Mouse (Mus musculus): Measurements from ENCODE around the gene Clasp2. TPM values are rescaled to one million over a fixed set of nuclear protein-coding genes. Genes with fewer than 3 reads are reported as not detected.

Gene Clasp2
- polyA plus RNA-seq, 1 experiment, result 5.8 TPM

GRCm38 (mm10) chr9:113844029-113844428 is 102.8 kb downstream of the Clasp2 start:
- Histone ChIP-seq H3K4me1 (ENCODE audit: control insufficient read depth, insufficient read depth, low read length) (no peaks in the 10 kb centered on the region), H3K27me3 (ENCODE audit: control insufficient read depth, insufficient read depth, low read length) (no peaks in the 10 kb centered on the region), H3K27ac (ENCODE audit: control insufficient read depth, insufficient read depth, low read depth, low read length) (no peak overlapping the region), H3K4me3 (ENCODE audit: control insufficient read depth, low read depth, low read length) (no peak overlapping the region), H3K36me3 (ENCODE audit: control insufficient read depth, insufficient read depth, low read length) (no peaks in the 10 kb centered on the region)
- TF ChIP-seq POLR2A (IDR thresholded peaks at IDR 0.05; ENCODE audit: control insufficient read depth, low read depth, low read length) (no peak), CTCF (IDR thresholded peaks at IDR 0.05; ENCODE audit: control insufficient read depth, insufficient read depth, insufficient replicate concordance, low read depth, low read length) (no peak)

GRCm38 (mm10) chr9:113855441-113855840 is 114.2 kb downstream of the Clasp2 start:
- no peaks in the 10 kb centered on the region for H3K27me3 ChIP-seq (ENCODE audit: control insufficient read depth, insufficient read depth, low read length)
- H3K36me3 ChIP-seq (ENCODE audit: control insufficient read depth, insufficient read depth, low read length), result no peaks in the 10 kb centered on the region
- H3K27ac ChIP-seq (ENCODE audit: control insufficient read depth, insufficient read depth, low read depth, low read length), result no peak overlapping the region
- H3K4me1 ChIP-seq (ENCODE audit: control insufficient read depth, insufficient read depth, low read length), result no peaks in the 10 kb centered on the region
- TF ChIP-seq CTCF (IDR thresholded peaks at IDR 0.05; ENCODE audit: control insufficient read depth, insufficient read depth, insufficient replicate concordance, low read depth, low read length), result no peak
- no peak for TF ChIP-seq POLR2A (IDR thresholded peaks at IDR 0.05; ENCODE audit: control insufficient read depth, low read depth, low read length)
- H3K4me3 ChIP-seq (ENCODE audit: control insufficient read depth, low read depth, low read length), result no peak overlapping the region

- H3K27me3 ChIP-seq (ENCODE audit: control insufficient read depth, insufficient read depth, low read length), result no peaks in the 10 kb centered on the region
- no peak overlapping the region for H3K27ac ChIP-seq (ENCODE audit: control insufficient read depth, insufficient read depth, low read depth, low read length)
- TF ChIP-seq POLR2A (IDR thresholded peaks at IDR 0.05; ENCODE audit: control insufficient read depth, low read depth, low read length) (no peak), CTCF (IDR thresholded peaks at IDR 0.05; ENCODE audit: control insufficient read depth, insufficient read depth, insufficient replicate concordance, low read depth, low read length) (no peak)
- H3K4me1 ChIP-seq (ENCODE audit: control insufficient read depth, insufficient read depth, low read length), result no peaks in the 10 kb centered on the region
- H3K4me3 ChIP-seq (ENCODE audit: control insufficient read depth, low read depth, low read length), result no peak overlapping the region
- H3K36me3 ChIP-seq (ENCODE audit: control insufficient read depth, insufficient read depth, low read length), result no peaks in the 10 kb centered on the region
Measured at GRCm38 (mm10) chr9:113857281-113857928, 116.1 kb downstream of the Clasp2 start.

- no peak overlapping the region for H3K4me3 ChIP-seq (ENCODE audit: control insufficient read depth, low read depth, low read length)
- H3K27me3 ChIP-seq (ENCODE audit: control insufficient read depth, insufficient read depth, low read length), result no peaks in the 10 kb centered on the region
- H3K36me3 ChIP-seq (ENCODE audit: control insufficient read depth, insufficient read depth, low read length), result no peaks in the 10 kb centered on the region
- TF ChIP-seq POLR2A (IDR thresholded peaks at IDR 0.05; ENCODE audit: control insufficient read depth, low read depth, low read length), result no peak
- TF ChIP-seq CTCF (IDR thresholded peaks at IDR 0.05; ENCODE audit: control insufficient read depth, insufficient read depth, insufficient replicate concordance, low read depth, low read length), result no peak
- no peak overlapping the region for H3K27ac ChIP-seq (ENCODE audit: control insufficient read depth, insufficient read depth, low read depth, low read length)
- no peaks in the 10 kb centered on the region for H3K4me1 ChIP-seq (ENCODE audit: control insufficient read depth, insufficient read depth, low read length)
Measured at GRCm38 (mm10) chr9:113857929-113858440, 116.7 kb downstream of the Clasp2 start.

GRCm38 (mm10) chr9:113859420-113859819 is 118.1 kb downstream of the Clasp2 start:
- Histone ChIP-seq H3K4me3 (ENCODE audit: control insufficient read depth, low read depth, low read length) (no peak overlapping the region), H3K27ac (ENCODE audit: control insufficient read depth, insufficient read depth, low read depth, low read length) (no peak overlapping the region), H3K36me3 (ENCODE audit: control insufficient read depth, insufficient read depth, low read length) (no peaks in the 10 kb centered on the region), H3K27me3 (ENCODE audit: control insufficient read depth, insufficient read depth, low read length) (no peaks in the 10 kb centered on the region), H3K4me1 (ENCODE audit: control insufficient read depth, insufficient read depth, low read length) (no peaks in the 10 kb centered on the region)
- TF ChIP-seq CTCF (IDR thresholded peaks at IDR 0.05; ENCODE audit: control insufficient read depth, insufficient read depth, insufficient replicate concordance, low read depth, low read length) (no peak), POLR2A (IDR thresholded peaks at IDR 0.05; ENCODE audit: control insufficient read depth, low read depth, low read length) (no peak)

GRCm38 (mm10) chr9:113863370-113863999 is 122.2 kb downstream of the Clasp2 start:
- TF ChIP-seq POLR2A (IDR thresholded peaks at IDR 0.05; ENCODE audit: control insufficient read depth, low read depth, low read length) (no peak), CTCF (IDR thresholded peaks at IDR 0.05; ENCODE audit: control insufficient read depth, insufficient read depth, insufficient replicate concordance, low read depth, low read length) (no peak)

GRCm38 (mm10) chr9:113867951-113868350 is 126.7 kb downstream of the Clasp2 start:
- Histone ChIP-seq H3K27me3 (ENCODE audit: control insufficient read depth, insufficient read depth, low read length) (no peaks in the 10 kb centered on the region), H3K36me3 (ENCODE audit: control insufficient read depth, insufficient read depth, low read length) (no peaks in the 10 kb centered on the region; the same call in 1 of the 2 replicates), H3K4me3 (ENCODE audit: control insufficient read depth, low read depth, low read length) (no peak overlapping the region), H3K27ac (ENCODE audit: control insufficient read depth, insufficient read depth, low read depth, low read length) (no peak overlapping the region), H3K4me1 (ENCODE audit: control insufficient read depth, insufficient read depth, low read length) (no peaks in the 10 kb centered on the region)
- TF ChIP-seq CTCF (IDR thresholded peaks at IDR 0.05; ENCODE audit: control insufficient read depth, insufficient read depth, insufficient replicate concordance, low read depth, low read length) (no peak), POLR2A (IDR thresholded peaks at IDR 0.05; ENCODE audit: control insufficient read depth, low read depth, low read length) (no peak)

More at GRCm38 (mm10) chr9:113863370-113863999, 122.2 kb downstream of the Clasp2 start:
- no peaks in the 10 kb centered on the region for H3K4me1 ChIP-seq (ENCODE audit: control insufficient read depth, insufficient read depth, low read length)
- H3K27me3 ChIP-seq (ENCODE audit: control insufficient read depth, insufficient read depth, low read length), result no peaks in the 10 kb centered on the region
- H3K36me3 ChIP-seq (ENCODE audit: control insufficient read depth, insufficient read depth, low read length), result no peaks in the 10 kb centered on the region
- no peak overlapping the region for H3K4me3 ChIP-seq (ENCODE audit: control insufficient read depth, low read depth, low read length)
- no peak overlapping the region for H3K27ac ChIP-seq (ENCODE audit: control insufficient read depth, insufficient read depth, low read depth, low read length)

Data from testis, adult 2 months (tissue).